Mouse (Mus musculus) heart, embryonic 11.5 days (tissue): ENCODE measurements at regions not wholly inside any gene's neighbourhood (a gene's known extent, or its start where the extent isn't known, plus 50 kb on each side); places are given as distances from the start of the nearest gene placed in this dataset.

Experiments
- ATAC-seq: fragments of 200-750 bp; cut with Nextera tagmentation; replicated peaks from 2 replicates; pipeline ENCODE4 v1.8.0; 2017; ENCODE audit warnings: moderate library complexity; ENCODE audit not compliant: insufficient number of reproducible peaks, low FRiP score, low TSS enrichment
- H3K27ac ChIP-seq: fragments of 300-500 bp; sonication (generic); 2 replicates; pipeline ENCODE4 v1.5.1; 2014; ENCODE audit warnings: mild to moderate bottlenecking, low read depth, low read length
- H3K27me3 ChIP-seq: fragments of 300-500 bp; sonication (generic); 2 replicates; pipeline ENCODE4 v1.6.1; 2014; ENCODE audit warnings: mild to moderate bottlenecking, low read length, mixed read lengths; ENCODE audit not compliant: control insufficient read depth, insufficient read depth
- H3K36me3 ChIP-seq: fragments of 300-500 bp; sonication (generic); 2 replicates; pipeline ENCODE4 v1.6.1; 2014; ENCODE audit warnings: mild to moderate bottlenecking, low read length, moderate library complexity, mixed read lengths; ENCODE audit not compliant: control insufficient read depth, insufficient read depth
- H3K4me1 ChIP-seq: fragments of 300-500 bp; sonication (generic); 2 replicates; pipeline ENCODE4 v1.6.1; 2014; ENCODE audit warnings: low read length; ENCODE audit not compliant: control insufficient read depth, insufficient read depth
- H3K4me2 ChIP-seq: fragments of 300-500 bp; sonication (generic); 2 replicates; pipeline ENCODE4 v1.6.1; 2014; ENCODE audit warnings: mild to moderate bottlenecking, moderate library complexity
- H3K4me3 ChIP-seq: fragments of 300-500 bp; sonication (generic); 2 replicates; pipeline ENCODE4 v1.5.1; 2014; ENCODE audit warnings: low read depth, low read length
- H3K9ac ChIP-seq: fragments of 300-500 bp; sonication (generic); 2 replicates; pipeline ENCODE4 v1.6.1; 2014; ENCODE audit warnings: mild to moderate bottlenecking, low read depth, low read length, moderate library complexity
- H3K9me3 ChIP-seq: fragments of 300-500 bp; sonication (generic); replicated peaks from 2 replicates; pipeline ENCODE4 v1.6.1; 2016; ENCODE audit warnings: low read length; ENCODE audit not compliant: control insufficient read depth
- WGBS: fragments of 180-500 bp; shearing (Covaris S2); extraction: QIAGEN DNeasy Blood & Tissue Kit; methylation state at CpG from one replicate; pipeline ENCODE4 v1.1.7; 2014; ENCODE audit not compliant: insufficient replicate concordance; 5-methylcytosine and 5-hydroxymethylcytosine counted together

DNA sequence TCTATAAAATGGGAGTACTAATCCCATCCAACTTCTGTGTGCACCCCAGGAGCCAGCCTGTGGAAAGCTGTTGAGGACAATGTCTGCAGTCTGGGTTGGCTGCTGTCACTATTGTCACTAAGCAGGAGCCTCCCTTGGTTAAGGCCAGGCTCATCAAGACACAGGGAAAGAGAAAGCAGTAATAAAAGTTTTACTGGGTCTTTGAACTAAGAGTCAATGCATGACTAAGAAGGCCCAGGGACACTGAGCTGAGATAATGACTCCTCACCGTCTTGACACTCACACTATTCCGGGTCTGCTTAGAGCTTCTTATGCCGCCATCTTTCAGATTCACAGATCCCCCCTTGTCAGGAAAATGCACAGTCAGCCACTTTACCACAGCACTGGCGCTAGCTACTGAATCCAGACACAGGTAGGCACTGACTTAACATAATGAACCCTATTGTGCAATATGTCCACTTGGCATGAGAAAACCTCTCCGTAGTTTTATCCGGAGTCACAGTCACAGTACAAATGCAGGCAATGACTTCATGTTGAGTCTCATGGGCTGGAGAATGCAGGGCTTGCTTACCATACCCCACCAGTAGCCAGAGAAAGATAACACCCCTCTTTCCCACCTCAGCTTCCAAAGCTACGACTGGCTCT, 66.2 kb upstream of the Synm start:
- H3K4me1 ChIP-seq = no peaks in the 10 kb centered on the region; the same call in 1 of the 2 replicates
- H3K9ac ChIP-seq = no peak overlapping the region
- 77% methylated on average over 7 of the region's 7 CpGs for WGBS
- no peak overlapping the region for H3K4me3 ChIP-seq
- no peaks in the 10 kb centered on the region for H3K9me3 ChIP-seq
- H3K4me2 ChIP-seq = no peak overlapping the region
- H3K27me3 ChIP-seq = 0 out of 2 replicates have a peak, but pooled peaks cover 5% of the 10 kb centered on the region
- H3K36me3 ChIP-seq = no peaks in the 10 kb centered on the region
- ATAC-seq = no peak
- no peak overlapping the region for H3K27ac ChIP-seq

DNA sequence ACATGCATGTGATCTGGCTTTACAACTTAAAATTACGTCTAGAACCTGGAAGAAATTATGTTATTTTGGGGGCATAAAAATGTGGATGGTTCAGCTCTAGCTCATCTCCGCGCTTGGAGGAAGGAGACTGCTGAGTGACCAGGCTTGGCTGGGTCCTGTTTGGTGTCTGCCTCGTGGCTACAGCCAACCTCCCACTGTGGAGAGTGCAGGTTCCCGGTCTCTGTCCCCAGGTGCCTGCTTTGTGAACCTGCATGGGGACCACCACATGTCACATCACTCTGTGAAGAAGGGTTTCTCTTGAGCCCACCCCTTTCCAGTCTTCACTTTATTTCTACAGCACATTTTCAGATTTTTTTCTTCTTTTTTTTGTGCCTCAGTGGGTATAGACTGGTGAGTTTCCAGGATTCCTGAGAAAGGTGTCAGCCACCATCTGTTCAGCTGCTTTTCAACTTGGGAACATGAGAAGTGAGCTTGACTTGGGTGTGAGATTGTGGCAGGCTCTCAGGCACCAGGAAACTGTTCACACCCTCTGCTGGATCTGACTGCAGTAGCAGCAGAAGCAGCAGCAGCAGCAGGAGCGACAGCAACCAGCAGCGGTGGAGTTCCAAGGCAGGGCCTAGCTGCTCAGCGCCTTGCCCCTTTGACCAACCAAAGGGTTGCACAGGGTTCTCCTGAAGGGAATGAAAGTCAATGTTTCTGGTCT, 64.6 kb upstream of the Synm start:
- no peaks in the 10 kb centered on the region; the same call in 1 of the 2 replicates for H3K4me1 ChIP-seq
- no peaks in the 10 kb centered on the region for H3K36me3 ChIP-seq
- no peak overlapping the region for H3K27ac ChIP-seq
- 0 out of 2 replicates have a peak, but pooled peaks cover 5% of the 10 kb centered on the region for H3K27me3 ChIP-seq
- no peaks in the 10 kb centered on the region for H3K9me3 ChIP-seq
- 36% methylated on average over 8 of the region's 8 CpGs for WGBS
- ATAC-seq = no peak
- H3K9ac ChIP-seq = no peak overlapping the region
- no peak overlapping the region for H3K4me2 ChIP-seq
- no peak overlapping the region for H3K4me3 ChIP-seq

- H3K27me3 ChIP-seq = no peaks in the 10 kb centered on the region
- no peaks in the 10 kb centered on the region for H3K4me1 ChIP-seq
- H3K27ac ChIP-seq = no peak overlapping the region
- no peaks in the 10 kb centered on the region for H3K36me3 ChIP-seq
- no peak overlapping the region for H3K9ac ChIP-seq
- no peak overlapping the region for H3K4me3 ChIP-seq
- no peak for ATAC-seq
- no peaks in the 10 kb centered on the region for H3K9me3 ChIP-seq
- H3K4me2 ChIP-seq = no peak overlapping the region
- 94% methylated on average over 5 of the region's 5 CpGs for WGBS
These were observed 60.0 kb upstream of the Synm start for GRCm38 (mm10) chr7:67819551-67819950.

GRCm38 (mm10) chr7:67817556-67817955, 58.0 kb upstream of the Synm start:
- 90% methylated on average over 6 of the region's 6 CpGs for WGBS
- Histone ChIP-seq H3K36me3 (no peaks in the 10 kb centered on the region), H3K4me2 (no peak overlapping the region), H3K4me1 (no peaks in the 10 kb centered on the region), H3K9ac (no peak overlapping the region), H3K4me3 (no peak overlapping the region), H3K27ac (no peak overlapping the region), H3K27me3 (no peaks in the 10 kb centered on the region), H3K9me3 (no peaks in the 10 kb centered on the region)
- ATAC-seq = no peak

GRCm38 (mm10) chr7:67814861-67815260, 55.3 kb upstream of the Synm start:
- Histone ChIP-seq H3K4me3 (no peak overlapping the region), H3K27ac (no peak overlapping the region), H3K4me1 (no peaks in the 10 kb centered on the region), H3K4me2 (no peak overlapping the region), H3K36me3 (no peaks in the 10 kb centered on the region), H3K27me3 (no peaks in the 10 kb centered on the region), H3K9me3 (no peaks in the 10 kb centered on the region), H3K9ac (no peak overlapping the region)
- WGBS = 60% methylated on average over 9 of the region's 9 CpGs
- no peak for ATAC-seq
